Mouse (Mus musculus) hindbrain, postnatal 0 days (tissue): ENCODE results near the gene Slc27a5. TPM values are rescaled to one million over a fixed set of nuclear protein-coding genes. Genes with fewer than 3 reads are reported as not detected.

Experiments used
- ATAC-seq: fragments of 200-750 bp; cut with Nextera tagmentation; 2 replicates; pipeline ENCODE4 v1.8.0; 2017; ENCODE audit warnings: mild to moderate bottlenecking, moderate TSS enrichment, moderate library complexity
- DNase-seq: peaks from one replicate; pipeline ENCODE4 v3.0.0-alpha.2; 2015; ENCODE audit warnings: low spot score
- H3K27ac ChIP-seq: fragments of 300-500 bp; sonication (generic); 2 replicates; pipeline ENCODE4 v1.5.1; 2014; ENCODE audit warnings: mild to moderate bottlenecking
- H3K27me3 ChIP-seq: fragments of 300-500 bp; sonication (generic); 2 replicates; pipeline ENCODE4 v1.6.1; 2014; ENCODE audit warnings: low read length, mixed read lengths; ENCODE audit not compliant: insufficient read depth
- H3K36me3 ChIP-seq: fragments of 300-500 bp; sonication (generic); 2 replicates; pipeline ENCODE4 v1.6.1; 2014; ENCODE audit warnings: low read length, mixed read lengths; ENCODE audit not compliant: insufficient read depth
- H3K4me1 ChIP-seq: fragments of 300-500 bp; sonication (generic); 2 replicates; pipeline ENCODE4 v1.6.1; 2014; ENCODE audit warnings: antibody characterized with exemption, low read length, mixed read lengths; ENCODE audit not compliant: insufficient read depth
- H3K4me2 ChIP-seq: fragments of 300-500 bp; sonication (generic); 2 replicates; pipeline ENCODE4 v1.6.1; 2014; ENCODE audit warnings: low read depth, mild to moderate bottlenecking, low read length, moderate library complexity, mixed read lengths
- H3K4me3 ChIP-seq: fragments of 300-500 bp; sonication (generic); 2 replicates; pipeline ENCODE4 v1.5.1; 2014; ENCODE audit warnings: low read length
- H3K9ac ChIP-seq: fragments of 300-500 bp; sonication (generic); replicated peaks from 2 replicates; pipeline ENCODE4 v1.6.1; 2014; ENCODE audit warnings: mild to moderate bottlenecking, low read length, moderate library complexity, mixed read lengths
- H3K9me3 ChIP-seq: fragments of 300-500 bp; sonication (generic); 2 replicates; pipeline ENCODE4 v1.6.1; 2016; ENCODE audit warnings: low read length, mixed read lengths
- CTCF ChIP-seq: IDR thresholded peaks from 2 replicates; pipeline ENCODE4 v1.5.1; 2016; ENCODE audit warnings: antibody characterized with exemption, control low read depth, low read depth
- WGBS: fragments of 180-500 bp; shearing (Covaris S2); extraction: QIAGEN DNeasy Blood & Tissue Kit; methylation state at CpG from one replicate; pipeline ENCODE4 v1.1.7; 2014; 5-methylcytosine and 5-hydroxymethylcytosine counted together
- polyA plus RNA-seq: library from polyadenylated mRNA; unstranded; fragments of >200 nt; fragmentation: Nextera tagmentation; extraction: Ambion mirVana; gene quantifications from 2 replicates; pipeline ENCODE4 v1.2.1, GENCODE M21; 2015
- total RNA-seq: library from RNA; depleted of rRNA; stranded (reverse); fragments of >200 nt; gene quantifications from 2 replicates; pipeline ENCODE4 v1.2.3, GENCODE M21; 2014

Slc27a5 gene
- total and polyA plus RNA-seq, 2 experiments from 2014 or later, result 0.29 to 1.7 TPM

DNA sequence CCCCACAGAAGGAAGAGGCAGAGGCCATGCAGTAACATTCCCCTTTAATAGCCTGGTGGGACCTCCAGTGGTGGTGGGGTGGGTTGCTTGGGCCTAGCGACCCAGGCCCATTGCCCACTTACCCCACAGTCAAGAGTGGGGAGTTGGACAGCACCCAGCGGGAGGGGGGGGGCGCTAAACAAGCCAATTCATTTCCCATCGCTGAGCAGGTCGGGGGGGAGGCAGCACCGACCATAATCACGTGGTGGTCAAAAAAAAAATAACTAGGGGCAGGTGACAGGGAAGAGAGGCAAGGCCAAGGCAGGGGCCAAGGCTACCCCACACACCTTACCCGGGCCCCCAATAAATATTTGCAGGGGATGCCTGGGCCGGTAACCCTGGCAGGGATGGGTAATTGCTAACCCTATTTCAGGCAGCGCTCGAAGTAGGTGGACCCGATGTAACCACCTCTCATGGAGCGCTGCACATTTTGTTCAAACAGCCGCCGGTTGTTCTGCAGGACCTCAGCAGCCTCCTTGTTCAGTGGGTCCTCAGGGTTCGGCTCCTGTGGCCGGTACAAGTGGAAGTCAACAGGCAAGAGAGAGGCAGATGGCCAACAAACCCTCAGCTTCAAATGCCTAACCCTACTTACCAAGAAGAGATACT is 37.3 kb upstream of the Slc27a5 start:
- ATAC-seq (no peak), DNase-seq (no peak)
- Histone ChIP-seq H3K9ac (peak overlapping the region; percentile 73; the same call in 1 of the 2 replicates), H3K9me3 (no peaks in the 10 kb centered on the region), H3K4me1 (peaks cover 9% of the 10 kb centered on the region; the same call in 1 of the 2 replicates), H3K4me3 (no peak overlapping the region), H3K4me2 (peak overlapping the region; percentile 92; the same call in 1 of the 2 replicates), H3K27ac (peak overlapping the region; percentile 96; the same call in 1 of the 2 replicates), H3K36me3 (peaks cover 36% of the 10 kb centered on the region), H3K27me3 (no peaks in the 10 kb centered on the region)
- 83% methylated on average over 17 of the region's 17 CpGs for WGBS
- TF ChIP-seq CTCF, result peak; percentile 16; the same call in 1 of the 2 replicates

GRCm38 (mm10) chr7:13034148-13034977 is 36.4 kb upstream of the Slc27a5 start, which contains the start of gene Chmp2a:
Gene Chmp2a (minus strand): TSS chr7:13034807.
- TF ChIP-seq CTCF, result no peak
- DNase-seq (peak; percentile 99), ATAC-seq (peak; percentile 85)
- Histone ChIP-seq H3K4me3 (peak within 1 kb of the TSS; percentile 53), H3K9ac (peak within 1 kb of the TSS; percentile 73), H3K4me1 (peaks cover 9% of the 10 kb centered on the region; the same call in 1 of the 2 replicates), H3K4me2 (peak within 1 kb of the TSS; percentile 92), H3K27me3 (no peaks in the 10 kb centered on the region), H3K27ac (peak within 1 kb of the TSS; percentile 96), H3K9me3 (no peaks in the 10 kb centered on the region), H3K36me3 (peaks cover 46% of the 10 kb centered on the region)
- WGBS, result 0% methylated on average over 45 of the region's 45 CpGs

GRCm38 (mm10) chr7:13033451-13034147 is 35.6 kb upstream of the Slc27a5 start:
- peaks cover 5% of the 10 kb centered on the region; the same call in 1 of the 2 replicates for H3K4me1 ChIP-seq
- DNase-seq, result no peak
- H3K9ac ChIP-seq, result peak overlapping the region; percentile 73
- peaks cover 54% of the 10 kb centered on the region for H3K36me3 ChIP-seq
- H3K27me3 ChIP-seq, result no peaks in the 10 kb centered on the region
- TF ChIP-seq CTCF, result no peak
- ATAC-seq, result no peak
- 49% methylated on average over 13 of the region's 13 CpGs for WGBS
- no peaks in the 10 kb centered on the region for H3K9me3 ChIP-seq
- H3K4me2 ChIP-seq, result peak overlapping the region; percentile 92
- H3K27ac ChIP-seq, result peak overlapping the region; percentile 96
- peak overlapping the region; percentile 53 for H3K4me3 ChIP-seq

DNA sequence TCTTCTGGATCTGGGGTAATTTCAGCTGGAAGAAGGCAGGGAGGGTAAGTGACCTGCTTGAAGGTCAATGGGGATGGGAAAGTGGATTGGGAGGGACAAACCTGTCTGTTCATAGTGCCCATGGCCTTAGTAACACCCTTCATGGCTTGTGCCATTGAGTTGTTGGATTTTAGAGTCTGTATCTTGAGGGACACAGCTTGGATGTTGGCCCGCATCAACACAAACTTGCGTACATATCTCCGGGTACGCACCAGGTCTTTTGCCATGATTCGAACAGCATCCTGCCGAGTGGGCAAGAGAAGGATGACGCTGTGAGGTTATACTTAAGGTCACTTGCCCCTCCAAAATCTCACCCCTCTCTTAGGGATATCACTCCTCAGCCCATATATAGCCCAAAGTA is 34.5 kb upstream of the Slc27a5 start:
- no peak for TF ChIP-seq CTCF
- Histone ChIP-seq H3K9ac (no peak overlapping the region), H3K4me1 (0 out of 2 replicates have a peak, but pooled peaks cover 5% of the 10 kb centered on the region), H3K4me3 (no peak overlapping the region), H3K9me3 (no peaks in the 10 kb centered on the region), H3K4me2 (no peak overlapping the region), H3K27ac (peak overlapping the region; percentile 20; the same call in 1 of the 2 replicates), H3K36me3 (peaks cover 64% of the 10 kb centered on the region), H3K27me3 (no peaks in the 10 kb centered on the region)
- WGBS, result 91% methylated on average over 7 of the region's 7 CpGs
- no peak for DNase-seq
- ATAC-seq, result no peak

DNA sequence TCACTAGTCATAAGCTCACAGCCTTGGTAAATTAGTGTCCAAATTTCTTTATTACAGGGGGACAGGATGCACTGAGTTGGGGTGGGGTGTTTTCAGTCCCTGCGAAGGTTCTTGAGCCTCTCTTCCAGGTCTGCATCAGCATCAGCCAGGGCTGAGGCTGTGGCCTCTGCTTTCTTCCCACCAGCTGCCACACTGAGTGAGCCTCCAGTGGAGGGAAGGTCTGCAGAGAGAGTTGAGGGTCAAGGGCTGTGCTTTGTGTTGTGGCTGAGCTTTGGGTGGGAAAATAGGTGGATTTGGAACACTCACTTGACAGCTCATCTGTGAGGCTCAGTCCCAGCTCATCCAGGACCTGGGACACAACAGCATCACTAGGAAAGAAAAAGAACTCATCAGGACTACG is 34.0 kb upstream of the Slc27a5 start:
- no peak for TF ChIP-seq CTCF
- H3K4me1 ChIP-seq, result 0 out of 2 replicates have a peak, but pooled peaks cover 5% of the 10 kb centered on the region
- no peak for DNase-seq
- no peaks in the 10 kb centered on the region for H3K9me3 ChIP-seq
- WGBS, result 79% methylated on average over 2 of the region's 2 CpGs
- no peak overlapping the region for H3K27ac ChIP-seq
- peaks cover 70% of the 10 kb centered on the region for H3K36me3 ChIP-seq
- H3K4me2 ChIP-seq, result no peak overlapping the region
- no peak overlapping the region for H3K4me3 ChIP-seq
- H3K27me3 ChIP-seq, result no peaks in the 10 kb centered on the region
- no peak overlapping the region for H3K9ac ChIP-seq
- no peak for ATAC-seq

DNA sequence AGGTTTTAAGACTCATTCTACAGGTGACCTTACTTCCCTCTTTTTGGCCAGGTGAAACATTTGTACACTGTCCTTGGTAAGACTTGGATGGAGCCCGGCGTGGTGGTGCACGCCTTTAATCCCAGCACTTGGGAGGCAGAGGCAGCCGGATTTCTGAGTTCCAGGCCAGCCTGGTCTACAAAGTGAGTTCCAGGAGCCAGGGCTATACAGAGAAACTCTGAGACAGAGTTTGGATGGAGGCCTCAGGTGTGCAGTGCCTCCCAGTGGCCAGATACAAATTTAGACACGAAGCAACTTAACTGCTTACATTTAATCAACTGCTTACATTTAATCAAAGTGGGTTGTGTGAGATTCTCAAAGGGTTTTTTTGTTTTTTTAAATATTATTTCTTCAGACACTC is 33.1 kb upstream of the Slc27a5 start:
- H3K9me3 ChIP-seq, result no peaks in the 10 kb centered on the region
- peaks cover 74% of the 10 kb centered on the region for H3K36me3 ChIP-seq
- peak; percentile 59 for TF ChIP-seq CTCF
- WGBS, result 61% methylated on average over 5 of the region's 5 CpGs
- ATAC-seq (no peak), DNase-seq (peak; percentile 63)
- no peak overlapping the region for H3K9ac ChIP-seq
- 0 out of 2 replicates have a peak, but pooled peaks cover 5% of the 10 kb centered on the region for H3K4me1 ChIP-seq
- no peaks in the 10 kb centered on the region for H3K27me3 ChIP-seq
- H3K27ac ChIP-seq, result no peak overlapping the region
- H3K4me3 ChIP-seq, result no peak overlapping the region
- H3K4me2 ChIP-seq, result no peak overlapping the region
